Mouse (Mus musculus) erythroblast, embryonic 14.5 days (primary cell): ENCODE data around the gene Cabs1. TPM values are rescaled to one million over a fixed set of nuclear protein-coding genes. Genes with fewer than 3 reads are reported as not detected.

Source experiments
- H3K27me3 ChIP-seq: 2 replicates; pipeline ENCODE4 v1.6.1; 2012; ENCODE audit warnings: inconsistent platforms; ENCODE audit not compliant: control insufficient read depth
- H3K36me3 ChIP-seq: 2 replicates; pipeline ENCODE4 v1.6.1; 2012; ENCODE audit warnings: mild to moderate bottlenecking, inconsistent platforms; ENCODE audit not compliant: control insufficient read depth
- H3K4me1 ChIP-seq: 2 replicates; pipeline ENCODE4 v1.6.1; 2012; ENCODE audit warnings: inconsistent platforms; ENCODE audit not compliant: control insufficient read depth
- H3K4me3 ChIP-seq: replicated peaks from 2 replicates; pipeline ENCODE3; 2012; ENCODE audit warnings: moderate library complexity, mild to moderate bottlenecking, inconsistent platforms
- H3K9me3 ChIP-seq: 2 replicates; pipeline ENCODE4 v1.6.1; 2012; ENCODE audit warnings: low read length, inconsistent platforms, mixed read lengths; ENCODE audit not compliant: control insufficient read depth
- GATA1 ChIP-seq: IDR thresholded peaks from 2 replicates; pipeline ENCODE4 v1.6.1; 2012; ENCODE audit warnings: low read length, inconsistent platforms, mixed read lengths
- TAL1 ChIP-seq: IDR thresholded peaks from 3 replicates; pipeline ENCODE4 v1.6.1; 2012; ENCODE audit warnings: low read length, inconsistent platforms, mixed read lengths
- polyA plus RNA-seq: library from polyadenylated mRNA; stranded (reverse); fragments of >175 nt; gene quantifications from 2 replicates; pipeline ENCODE4 v1.2.3, GENCODE M21; 2012

Cabs1 gene
- not detected in 2 replicates for polyA plus RNA-seq

DNA sequence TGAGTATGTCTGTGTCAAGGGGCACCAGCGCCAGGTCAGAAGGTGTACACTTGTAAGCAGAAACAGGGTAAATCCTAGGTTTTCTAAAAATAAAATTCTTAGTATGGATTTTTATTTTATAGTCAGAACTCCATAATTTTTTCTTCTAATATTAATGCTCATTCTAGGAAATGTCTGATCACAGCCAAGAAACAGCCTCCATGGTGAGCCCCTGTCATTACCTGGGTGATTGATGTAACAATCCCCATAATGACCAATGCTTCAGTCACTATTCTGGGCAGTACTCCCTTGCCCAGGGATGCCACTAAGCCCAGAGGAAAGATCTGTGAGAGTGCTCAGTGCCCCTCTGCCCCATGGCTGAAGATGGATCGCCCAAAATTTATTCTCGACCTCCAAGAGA, at the start of gene Cabs1:
Gene Cabs1 (plus strand): TSS at position 301 of the 400 bp plus-strand sequence.
- no peaks in the 10 kb centered on the region for H3K4me1 ChIP-seq
- H3K27me3 ChIP-seq, result no peaks in the 10 kb centered on the region
- no peak for TF ChIP-seq TAL1
- TF ChIP-seq GATA1, result no peak
- no peak within 1 kb of the TSS for H3K4me3 ChIP-seq
- H3K36me3 ChIP-seq, result no peaks in the 10 kb centered on the region
- peaks cover 6% of the 10 kb centered on the region for H3K9me3 ChIP-seq

DNA sequence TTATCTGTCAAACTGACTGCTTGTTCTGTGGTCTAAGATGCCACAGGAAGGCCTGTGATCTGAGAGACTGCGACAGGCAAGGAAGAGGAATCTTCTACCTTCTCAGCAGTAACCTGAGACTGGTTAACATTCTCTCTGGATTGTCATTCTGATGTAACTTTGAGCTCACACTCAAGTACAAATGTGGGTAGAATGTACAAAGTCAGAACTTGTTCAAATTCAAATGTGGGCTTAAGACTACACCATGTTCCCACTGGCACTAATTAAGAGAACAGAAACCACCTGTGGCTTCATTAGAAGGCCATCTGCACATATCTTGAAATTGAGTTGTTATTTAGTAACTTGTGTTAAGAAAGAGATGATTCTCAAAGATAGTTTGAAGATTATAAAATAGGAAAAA, 47.6 kb upstream of the Cabs1 start:
- Histone ChIP-seq H3K4me3 (no peak overlapping the region), H3K9me3 (no peaks in the 10 kb centered on the region), H3K27me3 (no peaks in the 10 kb centered on the region), H3K36me3 (no peaks in the 10 kb centered on the region), H3K4me1 (no peaks in the 10 kb centered on the region)
- no peak for TF ChIP-seq TAL1
- no peak for TF ChIP-seq GATA1

DNA sequence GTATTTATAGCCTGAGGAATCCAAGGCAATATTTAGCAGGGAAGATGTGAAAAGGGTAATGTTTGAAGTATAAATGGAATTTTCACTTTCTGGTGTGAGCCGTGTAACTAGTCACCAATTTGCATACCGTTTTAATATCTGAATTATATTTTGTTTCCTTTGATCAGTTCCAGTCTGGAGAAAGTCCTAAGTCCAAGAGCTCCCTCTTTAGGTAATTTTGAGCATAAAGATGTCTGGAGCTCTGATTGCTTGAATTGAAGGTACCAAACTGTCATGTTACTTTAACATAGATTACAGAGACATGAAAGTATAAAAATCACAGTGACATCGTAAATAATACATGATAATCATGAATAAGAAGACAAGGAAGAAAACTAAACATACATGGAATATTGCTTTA, 38.5 kb upstream of the Cabs1 start:
- H3K36me3 ChIP-seq, result no peaks in the 10 kb centered on the region
- no peak overlapping the region for H3K4me3 ChIP-seq
- no peaks in the 10 kb centered on the region for H3K27me3 ChIP-seq
- TF ChIP-seq TAL1 (no peak), GATA1 (no peak)
- no peaks in the 10 kb centered on the region for H3K4me1 ChIP-seq
- no peaks in the 10 kb centered on the region for H3K9me3 ChIP-seq

DNA sequence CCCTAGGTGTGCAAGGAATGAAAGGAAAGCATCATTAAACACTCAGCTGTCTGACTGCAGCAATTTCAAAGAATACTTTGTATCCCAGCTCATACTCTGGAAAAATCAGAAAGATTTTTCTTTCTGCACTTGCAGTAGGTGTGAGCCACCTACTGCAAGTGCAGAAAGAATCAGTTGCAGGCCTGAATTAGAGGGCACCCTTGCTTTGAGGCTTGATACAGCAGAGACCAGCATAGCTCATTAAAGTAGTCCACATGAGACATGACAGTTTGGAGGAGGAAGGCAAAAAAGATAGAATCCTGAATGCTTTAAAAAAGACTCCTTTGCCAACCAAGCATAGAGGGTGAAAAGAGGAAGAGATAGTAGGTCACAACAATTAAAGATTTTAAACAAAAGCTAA, 36.7 kb upstream of the Cabs1 start:
- Histone ChIP-seq H3K9me3 (no peaks in the 10 kb centered on the region), H3K4me1 (no peaks in the 10 kb centered on the region), H3K36me3 (no peaks in the 10 kb centered on the region), H3K27me3 (no peaks in the 10 kb centered on the region), H3K4me3 (no peak overlapping the region)
- TF ChIP-seq GATA1 (no peak), TAL1 (no peak)

DNA sequence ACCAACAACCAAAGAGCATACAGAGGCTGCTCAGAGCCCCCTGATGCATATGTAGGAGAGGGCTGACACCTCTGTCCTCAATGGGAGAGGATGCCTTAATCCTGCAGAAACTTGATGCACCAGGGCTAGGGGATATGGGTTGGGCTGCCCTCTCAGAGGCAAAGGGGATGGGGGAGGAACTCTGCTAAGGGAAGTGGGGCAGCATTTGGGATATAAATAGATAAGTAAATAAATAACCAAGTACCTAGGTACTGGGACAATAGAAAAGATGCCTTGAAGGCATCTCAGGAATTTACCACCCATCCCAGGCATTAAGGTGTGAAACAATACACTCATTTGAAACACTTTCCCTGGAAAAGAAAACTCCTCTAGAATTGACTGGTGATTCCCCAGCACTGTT, 27.4 kb upstream of the Cabs1 start:
- no peaks in the 10 kb centered on the region; the same call in 1 of the 2 replicates for H3K9me3 ChIP-seq
- no peaks in the 10 kb centered on the region for H3K27me3 ChIP-seq
- H3K4me1 ChIP-seq, result no peaks in the 10 kb centered on the region
- TF ChIP-seq GATA1 (no peak), TAL1 (no peak)
- H3K36me3 ChIP-seq, result no peaks in the 10 kb centered on the region
- H3K4me3 ChIP-seq, result no peak overlapping the region

DNA sequence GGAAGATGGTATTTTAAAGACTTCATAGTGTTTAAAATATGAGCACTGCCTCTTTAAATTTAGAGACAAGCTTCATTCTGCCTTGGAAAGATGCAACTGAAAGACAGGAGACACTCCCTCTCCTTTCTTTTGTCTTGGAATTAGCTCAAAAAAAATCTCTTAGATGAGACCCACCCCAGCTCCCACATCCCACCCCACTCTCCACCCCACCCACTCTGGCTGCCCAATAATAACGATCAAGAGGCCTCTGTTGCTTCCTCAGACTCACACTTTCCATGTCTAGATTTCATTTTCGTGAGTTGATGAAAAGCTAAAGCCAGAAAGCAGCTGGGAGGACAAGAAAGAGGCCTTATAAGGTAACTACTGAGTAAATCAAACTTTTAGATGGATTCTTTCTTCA, 10.0 kb upstream of the Cabs1 start, which contains the start of the genes 2310003L06Rik and Gm28434:
Gene 2310003L06Rik (plus strand): TSS at position 259 of the 400 bp plus-strand sequence.
Gene Gm28434 (plus strand): TSS at position 317 of the 400 bp plus-strand sequence.
- Histone ChIP-seq H3K9me3 (peaks cover 7% of the 10 kb centered on the region), H3K27me3 (no peaks in the 10 kb centered on the region), H3K4me1 (no peaks in the 10 kb centered on the region), H3K4me3 (no peak within 1 kb of the TSS), H3K36me3 (no peaks in the 10 kb centered on the region)
- TF ChIP-seq TAL1, result no peak
- TF ChIP-seq GATA1, result no peak

DNA sequence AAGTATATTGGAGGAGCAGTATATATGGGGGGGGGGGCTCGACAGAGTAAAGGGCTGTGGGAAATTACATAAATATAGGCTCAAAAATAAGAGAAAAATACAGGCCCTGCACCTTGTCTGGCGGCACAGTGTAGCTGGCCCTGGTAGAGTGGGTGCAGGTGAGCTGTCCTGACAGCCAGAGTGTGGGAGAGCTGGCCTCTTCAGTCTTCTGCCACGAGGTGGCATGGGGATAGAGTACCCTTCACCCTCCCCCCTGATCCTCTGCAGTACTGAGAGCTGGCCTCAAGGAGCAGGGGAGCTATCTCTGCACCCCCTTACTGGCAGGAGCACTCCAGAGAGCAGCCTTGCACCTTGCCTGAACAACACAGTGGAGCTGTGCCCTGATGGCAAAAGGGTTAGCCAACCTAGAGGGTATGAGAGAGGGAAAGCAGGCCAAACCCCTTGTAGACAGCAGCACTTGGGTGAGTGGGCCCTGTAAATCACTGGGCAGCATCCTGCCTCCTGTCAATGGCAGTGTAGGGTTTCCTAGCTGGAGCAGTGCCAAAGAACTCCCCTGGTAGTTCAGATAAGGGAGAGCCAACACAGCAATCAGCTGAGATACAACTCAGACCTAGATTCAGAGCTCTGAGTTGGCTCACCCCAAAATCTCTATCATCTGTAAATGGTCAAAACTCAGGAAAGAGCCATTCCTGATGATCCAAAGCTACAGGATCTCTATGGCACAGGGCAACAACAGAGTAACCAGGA, 3.4 kb downstream of the Cabs1 start:
- no peaks in the 10 kb centered on the region for H3K36me3 ChIP-seq
- peaks cover 11% of the 10 kb centered on the region for H3K9me3 ChIP-seq
- H3K4me1 ChIP-seq, result no peaks in the 10 kb centered on the region
- H3K4me3 ChIP-seq, result no peak overlapping the region
- no peak for TF ChIP-seq GATA1
- no peak for TF ChIP-seq TAL1
- H3K27me3 ChIP-seq, result no peaks in the 10 kb centered on the region

DNA sequence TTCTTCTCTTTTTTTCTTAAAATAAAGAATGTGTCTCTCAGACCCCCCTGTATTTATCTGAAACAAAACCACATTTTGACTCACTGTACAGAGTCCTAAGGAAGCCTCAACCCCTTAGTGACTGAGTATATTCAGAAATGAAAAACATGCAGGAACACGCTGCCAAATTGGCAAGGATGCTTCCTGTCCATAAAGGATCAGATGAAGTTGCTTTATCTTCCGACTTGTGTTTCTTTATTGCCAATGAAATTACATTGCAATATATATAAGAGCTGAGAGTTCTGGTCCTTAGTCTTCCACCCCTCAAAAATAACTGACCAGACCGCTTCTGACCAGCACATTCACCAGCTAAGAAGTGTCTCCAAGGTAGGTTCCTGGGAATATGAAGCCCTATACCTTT, 23.0 kb downstream of the Cabs1 start, which contains the start of gene Smr3a:
Gene Smr3a (plus strand): TSS at position 301 of the 400 bp plus-strand sequence.
- no peaks in the 10 kb centered on the region for H3K9me3 ChIP-seq
- H3K4me3 ChIP-seq, result no peak within 1 kb of the TSS
- no peak for TF ChIP-seq TAL1
- no peak for TF ChIP-seq GATA1
- H3K4me1 ChIP-seq, result no peaks in the 10 kb centered on the region
- no peaks in the 10 kb centered on the region for H3K36me3 ChIP-seq
- H3K27me3 ChIP-seq, result no peaks in the 10 kb centered on the region

DNA sequence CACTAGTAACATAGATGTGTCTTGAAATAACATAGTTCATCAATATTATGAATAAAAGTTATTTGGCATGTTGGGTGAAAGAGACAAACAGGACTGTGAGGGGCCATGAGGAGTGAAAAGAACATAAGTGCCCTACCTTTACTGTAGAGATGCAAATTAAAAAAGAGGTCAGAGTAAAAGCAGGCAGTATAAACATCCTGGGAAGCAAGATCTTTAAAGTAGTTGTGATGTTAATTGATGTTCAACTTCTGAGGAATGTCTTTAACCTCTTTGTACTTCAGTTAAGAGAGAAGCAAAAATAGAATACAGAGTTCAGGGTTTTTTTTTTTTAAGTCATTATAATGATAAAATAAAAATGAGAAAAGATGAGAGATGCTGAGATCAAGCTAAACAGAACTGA, 26.0 kb downstream of the Cabs1 start:
- peaks cover 2% of the 10 kb centered on the region; the same call in 1 of the 2 replicates for H3K9me3 ChIP-seq
- no peak overlapping the region for H3K4me3 ChIP-seq
- H3K27me3 ChIP-seq, result no peaks in the 10 kb centered on the region
- no peaks in the 10 kb centered on the region for H3K4me1 ChIP-seq
- TF ChIP-seq GATA1 (no peak), TAL1 (no peak)
- no peaks in the 10 kb centered on the region for H3K36me3 ChIP-seq

Other genes with a start within 250 kb of the Cabs1 start
- not detected in 2 replicates for gene Csn1s2a, start 204.9 kb upstream of the Cabs1 start, polyA plus RNA-seq
- gene Csn1s2b, start 171.4 kb upstream of the Cabs1 start, polyA plus RNA-seq, result not detected in 2 replicates
- not detected in 2 replicates for gene Prr27, start 153.8 kb upstream of the Cabs1 start, polyA plus RNA-seq
- gene Odam, start 94.4 kb upstream of the Cabs1 start, polyA plus RNA-seq, result not detected in 2 replicates
- gene Csn3, start 53.9 kb upstream of the Cabs1 start, polyA plus RNA-seq, result not detected in 2 replicates
- not detected in 2 replicates for gene 2310003L06Rik, start 10.0 kb upstream of the Cabs1 start, polyA plus RNA-seq
- gene Gm28434, start 9.9 kb upstream of the Cabs1 start, polyA plus RNA-seq, result not detected in 2 replicates
- gene Smr3a, start 23.1 kb downstream of the Cabs1 start, polyA plus RNA-seq, result not detected in 2 replicates
- gene Smr2, start 107.1 kb downstream of the Cabs1 start, polyA plus RNA-seq, result not detected in 2 replicates
- not detected in 2 replicates for gene Gm11116, start 132.1 kb downstream of the Cabs1 start, polyA plus RNA-seq
- not detected in 2 replicates for gene Gm11115, start 174.7 kb downstream of the Cabs1 start, polyA plus RNA-seq